Mouse (Mus musculus) ES-CJ7 (cell line): ENCODE results near the gene Clmp.
A peak's percentile ranks its signal among the peaks of the same experiment; 100 is the strongest.
"Not testable (repeated sequence)": the region's sequence is repeated elsewhere in the genome, so short reads cannot be mapped to it uniquely, and the experiment has no call there.

Source experiments
- DNase-seq: peaks from one replicate; pipeline ENCODE4 v3.0.0; 2011; ENCODE audit warnings: low read depth, low spot score

Gene Clmp

GRCm38 (mm10) chr9:40730701-40731590 is 45.2 kb downstream of the Clmp start:
- DNase-seq: peak; percentile 41

GRCm38 (mm10) chr9:40731591-40732048 is 45.9 kb downstream of the Clmp start:
- peak; percentile 27 for DNase-seq

- no peak for DNase-seq
Measured at GRCm38 (mm10) chr9:40732302-40732701, 46.5 kb downstream of the Clmp start.

- DNase-seq: no peak
Measured at GRCm38 (mm10) chr9:40737117-40737516, 51.4 kb downstream of the Clmp start.

- DNase-seq: no peak
Measured at GRCm38 (mm10) chr9:40743525-40744034, 57.8 kb downstream of the Clmp start.

GRCm38 (mm10) chr9:40744233-40744632 is 58.5 kb downstream of the Clmp start:
- no peak for DNase-seq

- no peak for DNase-seq
Measured at GRCm38 (mm10) chr9:40746796-40747195, 61.0 kb downstream of the Clmp start.

- DNase-seq: no peak
Measured at GRCm38 (mm10) chr9:40747249-40747648, 61.5 kb downstream of the Clmp start.

- DNase-seq: peak; percentile 58
Measured at GRCm38 (mm10) chr9:40749832-40750620, 64.3 kb downstream of the Clmp start.

GRCm38 (mm10) chr9:40751749-40752148 is 66.0 kb downstream of the Clmp start:
- no peak for DNase-seq

- DNase-seq: peak; percentile 88
Measured at GRCm38 (mm10) chr9:40756401-40756800, 70.6 kb downstream of the Clmp start.

GRCm38 (mm10) chr9:40757105-40757626 is 71.4 kb downstream of the Clmp start:
- DNase-seq: peak; percentile 60

GRCm38 (mm10) chr9:40757685-40758270 is 72.0 kb downstream of the Clmp start:
- peak; percentile 91 for DNase-seq

- DNase-seq: no peak
Measured at GRCm38 (mm10) chr9:40762354-40762753, 76.6 kb downstream of the Clmp start.

GRCm38 (mm10) chr9:40764887-40765580 is 79.3 kb downstream of the Clmp start:
- DNase-seq: peak; percentile 57

- DNase-seq: no peak
Measured at GRCm38 (mm10) chr9:40765581-40765940, 79.8 kb downstream of the Clmp start.

GRCm38 (mm10) chr9:40766058-40766605 is 80.4 kb downstream of the Clmp start:
- DNase-seq: no peak

GRCm38 (mm10) chr9:40767946-40768345 is 82.2 kb downstream of the Clmp start:
- peak; percentile 67 for DNase-seq

- no peak for DNase-seq
Measured at GRCm38 (mm10) chr9:40772246-40772645, 86.5 kb downstream of the Clmp start.

GRCm38 (mm10) chr9:40773142-40773541 is 87.4 kb downstream of the Clmp start:
- DNase-seq: not testable (repeated sequence)

GRCm38 (mm10) chr9:40773869-40774268 is 88.1 kb downstream of the Clmp start:
- DNase-seq: no peak
